Mouse (Mus musculus): ENCODE results near the gene C1qtnf2. TPM values are rescaled to one million over a fixed set of nuclear protein-coding genes. Genes with fewer than 3 reads are reported as not detected.

Gene C1qtnf2
- polyA plus RNA-seq, 1 experiment from 2014 or later: 8.3 TPM

DNA sequence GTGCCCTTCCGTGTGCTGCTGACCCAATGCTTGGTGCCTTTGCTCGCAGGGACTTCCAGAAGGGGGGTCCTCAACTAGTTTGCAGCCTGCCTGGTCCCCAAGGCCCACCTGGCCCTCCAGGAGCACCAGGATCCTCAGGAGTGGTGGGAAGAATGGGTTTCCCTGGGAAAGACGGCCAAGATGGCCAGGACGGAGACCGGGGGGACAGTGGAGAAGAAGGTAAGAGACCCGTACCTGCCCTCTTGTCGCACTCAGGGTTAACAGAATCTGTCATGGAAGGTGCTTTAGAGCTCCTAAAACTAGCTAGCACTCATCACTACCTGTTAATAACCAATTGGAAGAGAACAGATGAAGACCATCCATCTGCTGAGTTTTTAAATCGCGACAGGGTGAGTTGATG lies 11.8 kb downstream of the C1qtnf2 start:
- no peak overlapping the region for H3K27ac ChIP-seq
- no peak for ATAC-seq (ENCODE audit: low FRiP score)
- peaks cover 16% of the 10 kb centered on the region for H3K4me1 ChIP-seq (replicated peaks)
- H3K4me2 ChIP-seq: no peak overlapping the region
- no peaks in the 10 kb centered on the region for H3K36me3 ChIP-seq
- no peak overlapping the region for H3K9ac ChIP-seq
- 91% methylated on average over 9 of the region's 9 CpGs for WGBS
- H3K27me3 ChIP-seq: no peaks in the 10 kb centered on the region
- H3K4me3 ChIP-seq: no peak overlapping the region
- H3K9me3 ChIP-seq: no peaks in the 10 kb centered on the region

DNA sequence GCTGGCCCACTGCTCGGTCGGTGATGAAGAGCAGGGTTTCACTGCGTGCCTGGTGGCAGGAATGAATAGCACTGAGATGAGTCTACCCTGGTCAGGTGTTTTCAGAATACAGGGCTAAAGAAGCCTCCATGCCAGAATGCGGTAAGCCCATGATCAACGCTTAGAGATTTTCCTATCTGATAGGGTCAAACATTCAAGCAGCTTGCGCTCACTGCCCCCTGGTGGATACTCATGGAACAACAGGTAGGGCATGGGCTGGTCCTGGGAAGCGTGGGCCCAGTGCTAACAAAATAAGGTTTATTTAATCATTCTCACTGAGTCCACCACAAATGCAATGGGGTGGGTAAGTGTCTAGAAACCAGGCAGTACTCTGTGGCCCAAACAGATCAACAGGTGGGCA lies 18.6 kb downstream of the C1qtnf2 start:
- Histone ChIP-seq H3K9me3 (no peaks in the 10 kb centered on the region), H3K4me1 (replicated peaks) (peaks cover 13% of the 10 kb centered on the region; the same call in 1 of the 2 replicates), H3K9ac (no peak overlapping the region), H3K27ac (no peak overlapping the region), H3K4me3 (no peak overlapping the region), H3K27me3 (no peaks in the 10 kb centered on the region), H3K4me2 (no peak overlapping the region), H3K36me3 (no peaks in the 10 kb centered on the region)
- WGBS: 32% methylated on average over 7 of the region's 7 CpGs
- 0 out of 2 replicates have a peak, but pooled peaks have one; percentile 15 for ATAC-seq (ENCODE audit: low FRiP score)

DNA sequence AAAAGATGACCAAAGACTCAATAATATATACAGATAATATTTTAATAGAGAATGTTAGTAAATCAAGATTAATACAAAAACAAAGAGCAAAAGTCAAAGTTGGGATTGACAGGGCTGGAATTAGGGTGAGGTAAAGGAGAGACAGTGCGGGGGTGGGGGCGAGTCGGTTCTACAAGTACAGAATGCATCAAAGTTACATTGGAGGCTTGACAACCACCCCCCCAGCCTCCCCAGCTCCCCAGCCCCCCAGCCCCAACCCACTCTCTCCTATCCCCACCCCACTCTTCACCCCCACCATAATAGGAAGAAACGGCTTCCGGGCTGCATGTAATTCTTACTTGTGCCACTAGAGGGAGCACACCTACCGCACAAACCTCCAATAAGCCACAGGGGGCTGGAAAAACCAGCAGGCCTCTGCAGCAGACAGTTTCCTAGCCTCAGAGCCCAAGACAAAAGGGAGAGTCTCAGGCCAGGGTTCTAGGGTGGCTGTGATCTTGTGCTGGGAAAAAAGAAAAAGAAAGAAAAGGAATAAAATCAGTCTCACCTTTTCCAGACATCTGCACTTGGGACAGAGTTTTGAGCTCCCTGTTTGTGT lies 19.8 kb downstream of the C1qtnf2 start:
- Histone ChIP-seq H3K36me3 (no peaks in the 10 kb centered on the region), H3K27ac (peak overlapping the region; percentile 44; the same call in 1 of the 2 replicates), H3K9ac (no peak overlapping the region), H3K27me3 (no peaks in the 10 kb centered on the region), H3K9me3 (no peaks in the 10 kb centered on the region), H3K4me2 (no peak overlapping the region), H3K4me3 (no peak overlapping the region), H3K4me1 (replicated peaks) (peaks cover 13% of the 10 kb centered on the region; the same call in 1 of the 2 replicates)
- peak; percentile 80 for ATAC-seq (ENCODE audit: low FRiP score)
- 23% methylated on average over 6 of the region's 6 CpGs for WGBS

DNA sequence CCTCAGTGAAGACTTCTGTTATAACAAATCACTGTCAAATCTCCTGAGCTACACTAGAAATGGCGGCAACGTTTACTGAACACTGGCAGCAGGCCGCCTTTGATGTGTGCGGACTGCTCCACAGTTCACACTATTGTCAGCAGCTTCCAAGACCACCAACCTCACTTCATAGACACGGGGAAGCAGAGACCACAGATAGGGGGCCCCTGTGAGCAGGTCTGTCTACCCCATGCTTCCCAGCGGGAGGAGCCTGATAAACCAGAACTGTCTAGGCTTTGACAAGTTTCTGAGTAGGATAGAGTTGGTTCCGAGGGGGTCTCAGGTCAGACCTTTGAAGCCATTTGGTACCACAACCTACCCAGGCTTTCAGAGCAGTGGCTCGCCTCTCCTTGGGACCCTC lies 21.0 kb downstream of the C1qtnf2 start:
- Histone ChIP-seq H3K4me1 (replicated peaks) (peaks cover 13% of the 10 kb centered on the region; the same call in 1 of the 2 replicates), H3K4me2 (no peak overlapping the region), H3K9ac (no peak overlapping the region), H3K27me3 (no peaks in the 10 kb centered on the region), H3K4me3 (no peak overlapping the region), H3K36me3 (no peaks in the 10 kb centered on the region), H3K9me3 (no peaks in the 10 kb centered on the region), H3K27ac (0 out of 2 replicates have a peak overlapping the region, but pooled peaks have one; percentile 44)
- ATAC-seq (ENCODE audit: low FRiP score): no peak
- 47% methylated on average over 8 of the region's 8 CpGs for WGBS

DNA sequence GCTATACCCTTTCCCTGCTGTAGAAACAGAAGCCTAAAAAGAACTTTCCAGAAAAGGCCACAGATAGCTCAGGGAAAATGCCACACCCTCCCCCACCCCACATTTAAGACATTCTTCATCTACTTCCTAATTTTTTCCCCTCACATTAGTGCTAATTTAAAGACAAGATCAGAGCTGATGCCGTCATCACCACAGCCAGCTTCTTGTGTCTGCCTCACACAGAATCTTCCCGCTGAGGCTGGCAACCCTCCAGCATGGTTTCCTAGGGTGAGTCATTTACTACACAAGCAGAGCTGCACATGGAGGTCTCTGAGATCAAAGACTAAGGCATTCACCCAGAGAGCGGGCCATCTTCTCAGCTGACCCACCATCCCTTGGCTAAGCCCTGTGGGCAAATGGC lies 21.5 kb downstream of the C1qtnf2 start:
- Histone ChIP-seq H3K4me2 (no peak overlapping the region), H3K4me1 (replicated peaks) (peaks cover 13% of the 10 kb centered on the region; the same call in 1 of the 2 replicates), H3K9me3 (no peaks in the 10 kb centered on the region), H3K36me3 (no peaks in the 10 kb centered on the region), H3K27ac (no peak overlapping the region), H3K27me3 (no peaks in the 10 kb centered on the region), H3K4me3 (no peak overlapping the region), H3K9ac (no peak overlapping the region)
- ATAC-seq (ENCODE audit: low FRiP score): no peak
- WGBS: 61% methylated on average over 3 of the region's 3 CpGs

DNA sequence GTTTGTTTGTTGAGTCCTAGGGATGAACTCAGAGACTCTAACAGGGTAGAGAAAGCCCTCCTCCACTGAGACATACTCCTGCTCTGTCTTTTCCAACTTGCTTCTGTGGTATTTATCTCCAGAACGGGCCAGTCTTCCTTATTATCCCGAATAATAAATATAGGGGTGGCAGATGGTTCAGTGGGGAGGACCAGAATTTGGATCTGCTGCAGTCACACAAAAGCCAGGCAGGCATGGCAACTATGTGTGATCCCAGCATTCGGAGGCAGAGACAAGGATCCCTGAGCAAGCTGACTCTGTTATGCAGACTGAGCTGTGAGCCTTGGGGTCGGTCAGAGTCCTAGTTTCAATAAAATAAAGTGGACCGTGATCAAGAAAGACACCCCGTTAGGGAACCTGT lies 27.2 kb downstream of the C1qtnf2 start:
- Histone ChIP-seq H3K9ac (no peak overlapping the region), H3K36me3 (no peaks in the 10 kb centered on the region), H3K4me1 (replicated peaks) (no peaks in the 10 kb centered on the region), H3K27ac (no peak overlapping the region), H3K4me2 (no peak overlapping the region), H3K4me3 (no peak overlapping the region), H3K9me3 (no peaks in the 10 kb centered on the region), H3K27me3 (no peaks in the 10 kb centered on the region)
- 79% methylated on average over 6 of the region's 6 CpGs for WGBS
- no peak for ATAC-seq (ENCODE audit: low FRiP score)

DNA sequence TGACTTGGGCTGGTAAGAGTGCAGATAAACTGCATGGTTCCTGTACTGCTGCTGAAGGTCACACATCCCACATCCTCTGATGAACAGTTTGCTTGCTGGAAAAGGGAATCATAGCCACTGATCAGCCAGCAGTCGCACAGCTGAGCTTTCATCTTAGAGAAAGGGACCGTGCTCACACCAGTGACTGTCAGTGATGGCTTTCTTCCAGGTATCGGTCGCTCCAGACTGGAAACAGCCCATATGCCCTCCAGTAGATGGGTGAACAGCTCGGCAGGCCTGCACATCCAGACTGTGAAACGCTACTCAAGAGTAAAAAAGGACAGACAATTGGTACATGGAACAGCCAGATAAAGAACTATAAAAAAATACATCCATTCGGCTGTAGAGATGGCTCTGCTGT lies 31.1 kb downstream of the C1qtnf2 start:
- WGBS: 90% methylated on average over 7 of the region's 7 CpGs
- no peak overlapping the region for H3K9ac ChIP-seq
- no peak overlapping the region for H3K4me2 ChIP-seq
- H3K27ac ChIP-seq: no peak overlapping the region
- H3K4me3 ChIP-seq: no peak overlapping the region
- H3K4me1 ChIP-seq (replicated peaks): no peaks in the 10 kb centered on the region
- no peak for ATAC-seq (ENCODE audit: low FRiP score)
- H3K27me3 ChIP-seq: no peaks in the 10 kb centered on the region
- no peaks in the 10 kb centered on the region for H3K36me3 ChIP-seq
- H3K9me3 ChIP-seq: no peaks in the 10 kb centered on the region

DNA sequence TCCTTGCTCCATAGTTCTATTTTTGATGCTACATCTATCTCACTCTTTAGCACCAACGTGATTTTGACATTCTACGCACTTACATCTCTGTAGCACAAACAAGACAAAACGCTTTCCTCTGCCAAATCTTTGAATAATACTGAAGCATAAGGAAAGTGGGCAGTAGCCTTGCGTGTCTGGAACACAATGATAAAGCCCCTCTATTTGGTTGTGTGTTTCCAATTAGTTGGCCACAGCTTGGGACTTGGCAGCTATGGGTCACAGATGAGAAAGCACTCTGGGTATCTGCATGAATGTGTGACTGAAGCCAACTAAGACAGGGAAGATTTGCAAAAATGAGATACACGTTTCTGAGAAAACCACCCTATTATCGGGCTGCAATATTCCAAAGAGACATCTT lies 33.9 kb downstream of the C1qtnf2 start:
- Histone ChIP-seq H3K4me2 (no peak overlapping the region), H3K27me3 (no peaks in the 10 kb centered on the region), H3K27ac (no peak overlapping the region), H3K4me3 (no peak overlapping the region), H3K36me3 (no peaks in the 10 kb centered on the region), H3K9ac (no peak overlapping the region), H3K9me3 (no peaks in the 10 kb centered on the region), H3K4me1 (replicated peaks) (no peaks in the 10 kb centered on the region)
- no peak for ATAC-seq (ENCODE audit: low FRiP score)
- 87% methylated on average over 6 of the region's 6 CpGs for WGBS

DNA sequence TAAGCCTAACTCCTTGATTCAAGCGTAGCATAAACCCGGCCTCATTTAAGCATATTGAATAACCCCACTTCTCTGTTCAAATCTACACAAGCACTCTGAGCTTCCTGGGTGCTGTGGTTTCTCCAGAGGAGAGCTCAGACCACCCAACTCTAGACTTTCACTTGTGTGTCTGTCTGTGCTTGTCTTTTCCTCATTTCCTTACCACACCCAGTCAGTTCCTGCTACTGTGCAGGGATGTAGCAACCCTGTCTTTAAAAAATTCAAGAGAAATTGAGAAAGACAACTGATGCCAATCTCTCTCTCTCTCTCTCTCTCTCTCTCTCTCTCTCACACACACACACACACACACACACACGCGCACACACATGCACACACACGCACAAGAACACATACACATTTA lies 35.8 kb downstream of the C1qtnf2 start:
- Histone ChIP-seq H3K27me3 (no peaks in the 10 kb centered on the region), H3K9ac (no peak overlapping the region), H3K4me3 (no peak overlapping the region), H3K27ac (no peak overlapping the region), H3K4me2 (no peak overlapping the region), H3K9me3 (no peaks in the 10 kb centered on the region), H3K36me3 (no peaks in the 10 kb centered on the region), H3K4me1 (replicated peaks) (no peaks in the 10 kb centered on the region)
- WGBS: 97% methylated on average over 5 of the region's 5 CpGs
- no peak for ATAC-seq (ENCODE audit: low FRiP score)

DNA sequence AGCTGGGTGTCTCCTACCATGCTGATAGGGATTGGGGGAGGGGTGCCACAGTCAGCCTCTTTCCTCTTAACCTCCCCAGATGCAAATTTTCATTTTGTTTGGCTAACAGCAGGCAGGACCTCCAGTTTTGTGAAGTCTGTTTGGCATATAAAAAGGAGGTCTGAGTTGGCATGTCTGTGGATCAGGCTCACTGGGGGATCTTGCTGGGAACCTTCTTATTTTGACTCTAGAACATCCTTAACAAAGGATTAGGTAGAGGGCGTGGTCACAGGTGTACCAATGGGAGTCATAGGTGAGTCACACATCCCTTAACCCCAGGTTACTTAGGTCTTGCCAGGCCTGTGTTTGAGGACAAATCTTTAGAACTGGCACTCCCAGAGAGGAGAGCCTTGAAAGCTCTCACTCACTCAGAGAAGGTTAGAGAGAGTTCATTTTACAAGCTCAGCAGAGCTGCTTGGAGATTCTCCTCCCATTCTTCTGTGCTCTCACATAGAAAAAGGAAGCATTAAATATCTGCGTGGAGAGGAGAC lies 38.6 kb downstream of the C1qtnf2 start:
- no peak overlapping the region for H3K4me3 ChIP-seq
- no peak overlapping the region for H3K9ac ChIP-seq
- no peaks in the 10 kb centered on the region for H3K27me3 ChIP-seq
- H3K4me1 ChIP-seq (replicated peaks): no peaks in the 10 kb centered on the region
- H3K27ac ChIP-seq: no peak overlapping the region
- H3K36me3 ChIP-seq: no peaks in the 10 kb centered on the region
- no peaks in the 10 kb centered on the region for H3K9me3 ChIP-seq
- H3K4me2 ChIP-seq: no peak overlapping the region
- whole genome bisulfite sequencing: 65% methylated on average over 2 of the region's 2 CpGs
- no peak for ATAC-seq (ENCODE audit: low FRiP score)

DNA sequence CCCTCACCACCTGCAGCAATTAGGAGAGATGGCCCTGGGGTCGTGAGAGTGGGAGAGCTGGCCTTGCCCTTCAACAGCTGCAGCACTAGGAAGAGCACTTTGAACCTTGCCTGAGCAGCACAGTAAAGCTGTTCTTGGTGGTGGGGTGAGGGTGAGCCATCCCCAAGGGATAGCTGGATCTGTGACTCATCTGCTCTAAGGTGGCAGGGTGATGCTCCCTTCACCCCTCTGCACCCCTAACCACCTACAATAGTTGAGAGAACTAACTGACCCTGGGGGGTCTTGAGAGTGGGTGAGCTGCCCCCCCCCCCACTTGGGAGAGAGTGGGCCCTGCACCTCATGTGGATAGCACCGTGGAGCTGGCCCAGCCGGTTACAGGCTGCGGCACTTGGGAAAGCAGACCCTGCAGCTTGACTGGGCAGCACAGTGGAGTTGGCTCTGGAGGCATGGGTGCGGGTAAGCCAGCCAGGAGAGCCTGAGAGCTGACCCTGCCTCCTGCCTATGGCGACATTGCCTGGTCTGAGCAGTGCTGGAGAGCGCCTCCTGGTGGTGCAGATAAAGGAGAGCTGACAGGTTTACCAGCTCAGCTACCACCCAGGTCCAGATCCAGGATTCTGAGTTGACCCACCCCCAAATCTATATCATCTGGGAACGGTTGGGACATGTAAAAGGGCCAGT lies 42.4 kb downstream of the C1qtnf2 start:
- H3K9me3 ChIP-seq: no peaks in the 10 kb centered on the region
- WGBS: 50% methylated on average over 8 of the region's 8 CpGs
- no peak overlapping the region for H3K9ac ChIP-seq
- H3K27me3 ChIP-seq: no peaks in the 10 kb centered on the region
- no peaks in the 10 kb centered on the region for H3K4me1 ChIP-seq (replicated peaks)
- peak; percentile 36; the same call in 1 of the 2 replicates for ATAC-seq (ENCODE audit: low FRiP score)
- no peaks in the 10 kb centered on the region for H3K36me3 ChIP-seq
- no peak overlapping the region for H3K4me3 ChIP-seq
- H3K4me2 ChIP-seq: no peak overlapping the region
- no peak overlapping the region for H3K27ac ChIP-seq

DNA sequence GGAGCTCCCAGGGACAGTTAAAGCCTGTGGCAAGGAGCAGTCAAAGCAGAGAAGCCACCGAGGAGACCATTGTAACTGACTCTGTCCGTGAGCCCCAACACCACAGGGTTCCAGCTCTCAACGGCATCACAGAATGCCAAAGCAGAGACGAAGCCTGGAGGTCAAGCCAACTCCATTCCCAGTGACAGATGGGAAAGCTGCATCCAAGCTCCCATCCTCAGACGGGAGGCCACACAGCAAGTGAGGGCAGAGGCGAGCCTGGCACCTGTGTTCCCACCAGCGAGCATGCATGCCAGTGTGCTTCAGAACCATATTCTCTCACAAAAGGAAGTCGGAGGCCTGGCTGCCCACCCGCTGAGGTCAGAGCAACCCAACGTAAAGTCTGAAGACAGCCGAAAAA lies 43.6 kb downstream of the C1qtnf2 start:
- no peaks in the 10 kb centered on the region for H3K4me1 ChIP-seq (replicated peaks)
- no peaks in the 10 kb centered on the region for H3K9me3 ChIP-seq
- H3K36me3 ChIP-seq: no peaks in the 10 kb centered on the region
- WGBS: 74% methylated on average over 11 of the region's 11 CpGs
- no peak overlapping the region for H3K27ac ChIP-seq
- no peaks in the 10 kb centered on the region for H3K27me3 ChIP-seq
- no peak overlapping the region for H3K4me2 ChIP-seq
- no peak overlapping the region for H3K9ac ChIP-seq
- no peak overlapping the region for H3K4me3 ChIP-seq
- ATAC-seq (ENCODE audit: low FRiP score): no peak

DNA sequence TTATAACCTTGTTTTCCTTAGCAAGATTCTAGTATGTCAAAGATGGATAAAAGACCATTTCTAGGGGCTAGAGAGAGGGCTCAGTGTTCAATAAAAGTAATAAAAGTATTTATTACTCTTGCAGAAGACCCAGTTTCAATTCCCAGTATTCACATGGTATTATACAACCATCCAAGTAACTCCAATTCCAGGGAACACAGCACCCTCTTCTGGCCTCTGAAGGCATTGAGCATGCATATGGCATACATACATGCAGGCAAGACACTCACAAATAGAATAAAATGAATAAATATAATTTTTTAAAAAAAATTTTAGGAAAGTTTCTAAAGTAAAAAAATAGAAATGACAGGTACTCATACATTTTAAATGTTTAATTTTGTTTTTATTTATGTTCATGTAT lies 44.0 kb downstream of the C1qtnf2 start:
- Histone ChIP-seq H3K9me3 (no peaks in the 10 kb centered on the region), H3K36me3 (no peaks in the 10 kb centered on the region), H3K4me2 (no peak overlapping the region), H3K27ac (no peak overlapping the region), H3K27me3 (no peaks in the 10 kb centered on the region), H3K9ac (no peak overlapping the region), H3K4me3 (no peak overlapping the region), H3K4me1 (replicated peaks) (no peaks in the 10 kb centered on the region)
- ATAC-seq (ENCODE audit: low FRiP score): no peak

Measured in hindbrain, embryonic 13.5 days (tissue).